Mouse (Mus musculus) kidney, adult 2 months (tissue): Measurements from ENCODE around the gene Prkn.

Experiments used
- CTCF ChIP-seq: fragments of 200-500 bp; conservative IDR thresholded peaks from 2 replicates; pipeline ENCODE4 v1.5.1; 2011; ENCODE audit warnings: low read depth, mild to moderate bottlenecking, control low read depth, low read length, moderate library complexity, mixed read lengths; ENCODE audit not compliant: insufficient read depth, insufficient read length
- POLR2A ChIP-seq: fragments of 200-500 bp; IDR thresholded peaks from one replicate; pipeline ENCODE4 v1.6.1; 2011; ENCODE audit warnings: low read depth, low read length, control low read depth

DNA sequence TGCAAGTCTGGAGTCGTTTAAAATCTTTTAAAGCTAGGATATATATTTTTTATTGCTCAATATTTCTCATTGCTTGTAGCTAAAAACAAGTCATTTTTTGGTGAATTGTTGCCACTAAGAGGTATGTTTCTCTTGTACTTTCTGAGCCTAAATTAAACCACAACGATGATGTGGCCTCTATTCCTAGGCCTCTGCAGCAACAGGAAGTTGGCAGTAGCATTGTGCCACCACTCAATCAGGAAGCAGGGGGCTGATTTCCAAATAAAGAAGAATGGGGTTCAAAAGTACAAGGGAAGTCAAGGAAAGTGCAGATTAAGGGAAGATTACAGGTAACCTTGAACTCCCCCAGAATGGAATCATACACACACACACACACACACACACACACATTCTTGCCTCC, 642.8 kb downstream of the Prkn start:
- TF ChIP-seq CTCF, result no peak
- no peak for TF ChIP-seq POLR2A
